Mouse (Mus musculus): ENCODE data around the gene Tgm6.

- TF ChIP-seq ZMIZ1 (IDR thresholded peaks at IDR 0.05; ENCODE audit: low read depth, low read length) (no peak), CTCF (conservative IDR thresholded peaks at IDR 0.05 in 1 of 2, IDR thresholded peaks at IDR 0.05 in 1 of 2; ENCODE audit: low read depth in 2 of 2, low read length in 2 of 2) (no peak), USF2 (conservative IDR thresholded peaks at IDR 0.05; ENCODE audit: low read depth, low read length) (no peak), RAD21 (IDR thresholded peaks at IDR 0.05; ENCODE audit: low read depth, low read length) (no peak), SMC3 (IDR thresholded peaks at IDR 0.05; ENCODE audit: low read depth, low read length) (no peak), ZNF384 (IDR thresholded peaks at IDR 0.05; ENCODE audit: low read depth, low read length) (no peak), ETS1 (conservative IDR thresholded peaks at IDR 0.05; ENCODE audit: low read depth, low read length) (no peak), E2F4 (IDR thresholded peaks at IDR 0.05; ENCODE audit: insufficient replicate concordance, low read depth, low read length) (no peak), POLR2A (IDR thresholded peaks at IDR 0.05; ENCODE audit: low read depth, low read length) (no peak), RCOR1 (conservative IDR thresholded peaks at IDR 0.05; ENCODE audit: low read depth, low read length) (no peak), ZC3H11A (IDR thresholded peaks at IDR 0.05; ENCODE audit: low read depth, low read length) (no peak), MEF2A (IDR thresholded peaks at IDR 0.05; ENCODE audit: borderline replicate concordance, low read depth, low read length) (no peak), TCF12 (IDR thresholded peaks at IDR 0.05; ENCODE audit: low read depth, low read length) (no peak)
Observed at GRCm38 (mm10) chr2:130157231-130158087, 45.2 kb downstream of the Tgm6 start.

Data from CH12.LX (cell line).